Mouse (Mus musculus): Measurements from ENCODE around the gene Sema5a. TPM values are rescaled to one million over a fixed set of nuclear protein-coding genes. Genes with fewer than 3 reads are reported as not detected.

Sema5a gene
- total RNA-seq, 2 experiments from 2014 or later = 0.04 to 0.07 TPM

GRCm38 (mm10) chr15:32427188-32427924, 182.7 kb downstream of the Sema5a start:
- no peak for ATAC-seq (ENCODE audit: poor library complexity, severe bottlenecking)

- no peak for ATAC-seq (ENCODE audit: poor library complexity, severe bottlenecking)
Measured at GRCm38 (mm10) chr15:32432927-32433832, 188.6 kb downstream of the Sema5a start.

GRCm38 (mm10) chr15:32433833-32434155, 189.2 kb downstream of the Sema5a start:
- ATAC-seq (ENCODE audit: poor library complexity, severe bottlenecking) = no peak

GRCm38 (mm10) chr15:32434274-32434673, 189.7 kb downstream of the Sema5a start:
- ATAC-seq (ENCODE audit: poor library complexity, severe bottlenecking) = no peak

GRCm38 (mm10) chr15:32437654-32438053, 193.0 kb downstream of the Sema5a start:
- ATAC-seq (ENCODE audit: poor library complexity, severe bottlenecking) = no peak

GRCm38 (mm10) chr15:32442745-32443144, 198.1 kb downstream of the Sema5a start:
- no peak for ATAC-seq (ENCODE audit: poor library complexity, severe bottlenecking)

GRCm38 (mm10) chr15:32447558-32448349, 203.1 kb downstream of the Sema5a start:
- ATAC-seq (ENCODE audit: poor library complexity, severe bottlenecking) = no peak

- no peak for ATAC-seq (ENCODE audit: poor library complexity, severe bottlenecking)
Measured at GRCm38 (mm10) chr15:32459046-32459445, 214.4 kb downstream of the Sema5a start.

- ATAC-seq (ENCODE audit: poor library complexity, severe bottlenecking) = no peak
Measured at GRCm38 (mm10) chr15:32460238-32460637, 215.6 kb downstream of the Sema5a start.

GRCm38 (mm10) chr15:32471480-32472050, 227.0 kb downstream of the Sema5a start:
- ATAC-seq (ENCODE audit: poor library complexity, severe bottlenecking) = no peak

GRCm38 (mm10) chr15:32480747-32481146, 236.1 kb downstream of the Sema5a start:
- ATAC-seq (ENCODE audit: poor library complexity, severe bottlenecking) = no peak

- no peak for ATAC-seq (ENCODE audit: poor library complexity, severe bottlenecking)
Measured at GRCm38 (mm10) chr15:32485064-32485964, 240.7 kb downstream of the Sema5a start.

- no peak for ATAC-seq (ENCODE audit: poor library complexity, severe bottlenecking)
Measured at GRCm38 (mm10) chr15:32487968-32488367, 243.4 kb downstream of the Sema5a start.

GRCm38 (mm10) chr15:32494219-32494618, 249.6 kb downstream of the Sema5a start:
- ATAC-seq (ENCODE audit: poor library complexity, severe bottlenecking) = no peak

- no peak for ATAC-seq (ENCODE audit: poor library complexity, severe bottlenecking)
Measured at GRCm38 (mm10) chr15:32494899-32495298, 250.3 kb downstream of the Sema5a start.

- no peak for ATAC-seq (ENCODE audit: poor library complexity, severe bottlenecking)
Measured at GRCm38 (mm10) chr15:32496880-32497279, 252.3 kb downstream of the Sema5a start.

- ATAC-seq (ENCODE audit: poor library complexity, severe bottlenecking) = no peak
Measured at GRCm38 (mm10) chr15:32505941-32506340, 261.3 kb downstream of the Sema5a start.

GRCm38 (mm10) chr15:32508282-32508681, 263.7 kb downstream of the Sema5a start:
- no peak for ATAC-seq (ENCODE audit: poor library complexity, severe bottlenecking)

- ATAC-seq (ENCODE audit: poor library complexity, severe bottlenecking) = no peak
Measured at GRCm38 (mm10) chr15:32514877-32515276, 270.3 kb downstream of the Sema5a start.

GRCm38 (mm10) chr15:32517954-32518353, 273.3 kb downstream of the Sema5a start:
- no peak for ATAC-seq (ENCODE audit: poor library complexity, severe bottlenecking)
